Mouse (Mus musculus) CH12.LX (cell line): ENCODE data around the gene Pnpo. TPM values are rescaled to one million over a fixed set of nuclear protein-coding genes. Genes with fewer than 3 reads are reported as not detected.

Source experiments
- DNase-seq: peaks from one replicate; pipeline ENCODE4 v3.0.0-alpha.2; 2013; ENCODE audit errors: extremely low read depth
- H3K27ac ChIP-seq: 2 replicates; pipeline ENCODE4 v1.5.1; 2012; ENCODE audit warnings: low read depth, mild to moderate bottlenecking, control low read depth, moderate library complexity; ENCODE audit not compliant: insufficient read depth
- H3K27me3 ChIP-seq: replicated peaks from 2 replicates; pipeline ENCODE3; 2012; ENCODE audit warnings: inconsistent platforms
- H3K36me3 ChIP-seq, 2 experiments: replicated peaks in 1 of 2; 2 replicates each; pipeline versions ENCODE3 to v1.6.1; 2012; ENCODE audit warnings: inconsistent platforms in 1 of 2, low read length in 1 of 2, mild to moderate bottlenecking in 1 of 2, mixed read lengths in 1 of 2, moderate library complexity in 1 of 2; ENCODE audit not compliant: control insufficient read depth in 1 of 2, insufficient read depth in 1 of 2
- H3K4me1 ChIP-seq, 2 experiments: 2 replicates each; pipeline ENCODE4 v1.6.1; 2012; ENCODE audit warnings: inconsistent platforms in 1 of 2, moderate library complexity in 1 of 2; ENCODE audit not compliant: insufficient read depth in 2 of 2, control insufficient read depth in 1 of 2
- H3K4me2 ChIP-seq: 2 replicates; pipeline ENCODE4 v1.6.1; 2012; ENCODE audit warnings: low read depth, mild to moderate bottlenecking, control low read depth; ENCODE audit not compliant: poor library complexity, insufficient read depth, severe bottlenecking
- H3K4me3 ChIP-seq, 3 experiments: fragments of 150-350 bp in 1 of 3; sonication (generic) in 1 of 3; replicated peaks in 1 of 3; 2 replicates each; pipeline versions ENCODE3 to v1.5.1; 2011 to 2012; ENCODE audit warnings: low read depth in 2 of 3, low read length in 2 of 3, mild to moderate bottlenecking in 2 of 3, moderate library complexity in 2 of 3, control low read depth in 1 of 3, improper control_type of control experiment in 1 of 3, inconsistent platforms in 1 of 3, mixed read lengths in 1 of 3; ENCODE audit not compliant: poor library complexity in 1 of 3
- H3K79me2 ChIP-seq: replicated peaks from 2 replicates; pipeline ENCODE4 v1.6.1; 2012; ENCODE audit warnings: mild to moderate bottlenecking, moderate library complexity; ENCODE audit not compliant: control insufficient read depth, poor library complexity, insufficient read depth, severe bottlenecking; ENCODE audit errors: extremely low read depth
- H3K9ac ChIP-seq: 2 replicates; pipeline ENCODE4 v1.6.1; 2012; ENCODE audit warnings: low read depth, mild to moderate bottlenecking, control low read depth, moderate library complexity; ENCODE audit not compliant: insufficient read depth
- H3K9me3 ChIP-seq: replicated peaks from 2 replicates; pipeline ENCODE3; 2012; ENCODE audit warnings: low read length, inconsistent platforms, mixed read lengths
- CHD1 ChIP-seq: IDR thresholded peaks from 2 replicates; pipeline ENCODE4 v1.6.1; 2012; ENCODE audit warnings: low read depth, low read length, improper control_type of control experiment, inconsistent platforms
- CTCF ChIP-seq, 2 experiments: IDR thresholded peaks in 1 of 2; conservative IDR thresholded peaks in 1 of 2; 2 replicates each; pipeline ENCODE4 v1.5.1; 2011 to 2012; ENCODE audit warnings: low read depth in 2 of 2, low read length in 2 of 2, improper control_type of control experiment in 1 of 2, inconsistent platforms in 1 of 2, mild to moderate bottlenecking in 1 of 2, moderate library complexity in 1 of 2
- ETS1 ChIP-seq: conservative IDR thresholded peaks from 2 replicates; pipeline ENCODE4 v1.6.1; 2012; ENCODE audit warnings: low read depth, mild to moderate bottlenecking, inconsistent platforms, low read length, improper control_type of control experiment, moderate library complexity
- HCFC1 ChIP-seq: IDR thresholded peaks from 2 replicates; pipeline ENCODE4 v1.6.1; 2012; ENCODE audit warnings: low read depth, mild to moderate bottlenecking, inconsistent platforms, low read length, improper control_type of control experiment
- IRF4 ChIP-seq: IDR thresholded peaks from 2 replicates; pipeline ENCODE4 v1.6.1; 2014; ENCODE audit warnings: low read depth, mild to moderate bottlenecking, inconsistent platforms, low read length, improper control_type of control experiment
- JUND ChIP-seq: conservative IDR thresholded peaks from 2 replicates; pipeline ENCODE4 v1.6.1; 2011; ENCODE audit warnings: low read depth, low read length, improper control_type of control experiment
- KAT2A ChIP-seq: IDR thresholded peaks from 2 replicates; pipeline ENCODE4 v1.6.1; 2012; ENCODE audit warnings: low read length, improper control_type of control experiment, inconsistent platforms; ENCODE audit not compliant: insufficient replicate concordance
- MAZ ChIP-seq: IDR thresholded peaks from 2 replicates; pipeline ENCODE4 v1.6.1; 2012; ENCODE audit warnings: low read depth, mild to moderate bottlenecking, inconsistent platforms, low read length, improper control_type of control experiment, moderate library complexity
- PAX5 ChIP-seq: IDR thresholded peaks from 2 replicates; pipeline ENCODE4 v1.6.1; 2012; ENCODE audit warnings: low read length, inconsistent platforms, mixed read lengths
- RAD21 ChIP-seq: IDR thresholded peaks from 2 replicates; pipeline ENCODE4 v1.6.1; 2011; ENCODE audit warnings: low read depth, mild to moderate bottlenecking, low read length, improper control_type of control experiment, moderate library complexity
- SMC3 ChIP-seq: IDR thresholded peaks from 2 replicates; pipeline ENCODE4 v1.6.1; 2011; ENCODE audit warnings: low read depth, low read length, improper control_type of control experiment
- USF1 ChIP-seq: IDR thresholded peaks from 2 replicates; pipeline ENCODE4 v1.6.1; 2014; ENCODE audit warnings: low read depth, mild to moderate bottlenecking, inconsistent platforms, low read length, improper control_type of control experiment
- USF2 ChIP-seq: conservative IDR thresholded peaks from 2 replicates; pipeline ENCODE4 v1.6.1; 2011; ENCODE audit warnings: low read depth, low read length, improper control_type of control experiment
- ZKSCAN1 ChIP-seq: IDR thresholded peaks from 2 replicates; pipeline ENCODE4 v1.6.1; 2012; ENCODE audit warnings: low read depth, inconsistent platforms, low read length, improper control_type of control experiment, borderline replicate concordance
- dilution Hi-C: fragments of 300-500 bp; cut with MboI; formaldehyde crosslinking; loops from 2 replicates; pipeline ENCODE4 v1.14.3; 2020; ENCODE audit warnings: low sequenced_read_pairs; ENCODE audit not compliant: extremely low pct_unique_long_range_greater_than_20kb, extremely low pct_ligation_motif_present
- in situ Hi-C: fragments of 300-500 bp; cut with MboI; formaldehyde crosslinking; loops from 3 replicates; pipeline ENCODE4 v1.14.3; 2019; ENCODE audit warnings: low sequenced_read_pairs, low pct_ligation_motif_present, low pct_unique_long_range_greater_than_20kb, mixed read lengths
- polyA plus RNA-seq: library from polyadenylated mRNA; unstranded; fragments of >175 nt; gene quantifications from 2 replicates; pipeline ENCODE4 v1.2.1, GENCODE M21; 2012; ENCODE audit warnings: low read depth; ENCODE audit not compliant: insufficient read length
- total RNA-seq, 2 experiments: library from RNA; depleted of rRNA; stranded (reverse); fragments of 300-350 nt in 1 of 2; fragments of >200 nt in 1 of 2; gene quantifications; 2 replicates each; pipeline ENCODE4 v1.2.3; 2012 to 2014

The Pnpo gene
- total and polyA plus RNA-seq, 3 experiments, result 36.3 to 54.3 (median 38.5) TPM

DNA sequence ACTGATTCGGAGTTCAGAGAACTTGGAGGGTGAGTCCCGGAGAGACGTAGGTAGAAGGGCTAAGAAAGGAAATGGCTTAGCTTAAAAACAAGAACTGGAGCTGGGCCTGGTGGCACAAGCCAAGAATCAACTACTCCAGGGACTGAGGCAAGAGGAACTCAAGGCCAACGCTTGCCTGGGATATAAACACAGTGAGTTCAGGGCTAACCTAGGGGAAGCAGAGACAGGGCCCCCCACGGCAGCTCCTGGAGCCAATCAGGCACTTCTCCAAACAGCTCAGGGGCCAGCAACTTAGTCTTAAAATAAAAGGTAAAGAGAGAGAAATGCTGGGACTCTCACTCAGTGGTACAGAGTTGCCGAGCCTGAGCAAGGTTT lies 5.4 kb downstream of the Pnpo start:
- no peaks in the 10 kb centered on the region for H3K27me3 ChIP-seq
- H3K36me3 ChIP-seq, result peaks cover 16 to 54% of the 10 kb centered on the region in 2 experiments
- H3K79me2 ChIP-seq, result no peaks in the 10 kb centered on the region
- H3K27ac ChIP-seq, result no peak overlapping the region
- H3K9ac ChIP-seq, result no peak overlapping the region
- peaks cover 0 to 43% of the 10 kb centered on the region in 2 experiments; a peak in 3 of 4 replicates for H3K4me1 ChIP-seq
- DNase-seq, result no peak
- TF ChIP-seq CTCF (conservative IDR thresholded peaks at IDR 0.05 in 1 of 2, IDR thresholded peaks at IDR 0.05 in 1 of 2; ENCODE audit: low read depth in 2 of 2, low read length in 2 of 2) (no peak), ETS1 (no peak), USF1 (no peak), JUND (no peak), MAZ (no peak), HCFC1 (no peak), PAX5 (no peak), USF2 (no peak), KAT2A (no peak), ZKSCAN1 (no peak)
- dilution Hi-C loops, result no loop called here
- in situ Hi-C loops, result no loop called here
- H3K4me2 ChIP-seq, result no peak overlapping the region
- no peaks in the 10 kb centered on the region for H3K9me3 ChIP-seq
- H3K4me3 ChIP-seq, result no peak overlapping the region

DNA sequence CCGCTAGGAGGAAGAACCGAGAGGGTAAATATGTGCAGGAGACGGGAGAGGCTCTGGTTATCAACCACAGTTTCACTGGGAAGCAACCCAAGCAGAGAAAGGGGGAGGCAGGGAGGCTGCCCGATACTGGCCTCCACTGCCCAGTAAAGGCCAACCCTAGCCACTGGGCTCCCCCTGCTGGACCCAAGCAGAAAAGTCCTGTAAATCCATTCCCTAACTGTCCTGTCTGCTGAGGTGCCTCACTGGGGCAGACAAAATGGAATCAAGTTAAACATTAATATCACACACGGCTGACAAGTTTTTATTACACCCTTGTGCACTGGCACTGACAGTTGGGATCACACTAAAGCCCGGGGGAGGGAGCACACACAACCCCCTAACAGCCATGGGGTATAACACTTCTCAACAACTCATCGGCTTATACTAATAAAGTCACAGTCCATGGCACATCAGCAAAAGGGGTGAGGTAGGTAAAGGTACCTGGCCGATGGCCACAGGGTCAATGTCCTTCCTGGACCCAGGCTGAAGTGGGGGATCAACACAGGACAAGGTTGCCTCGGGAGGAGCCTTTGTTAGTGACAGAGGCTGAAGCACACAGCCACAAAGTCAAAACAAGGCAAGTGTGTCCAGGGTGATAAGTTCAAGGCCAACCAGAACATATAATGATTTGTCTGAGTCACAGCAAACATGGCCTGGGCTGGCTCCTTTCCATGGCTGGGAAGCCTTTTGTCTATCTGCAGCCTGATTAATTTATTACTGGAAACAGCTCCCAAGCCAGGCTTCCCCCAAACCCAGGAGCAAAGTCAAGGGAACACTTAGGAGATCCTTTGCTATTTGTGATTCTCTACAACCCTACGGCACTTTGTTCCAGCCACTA lies 6.0 kb downstream of the Pnpo start:
- Histone ChIP-seq H3K4me1 (peaks cover 0 to 37% of the 10 kb centered on the region in 2 experiments; a peak in 3 of 4 replicates), H3K9me3 (no peaks in the 10 kb centered on the region), H3K4me3 (no peak overlapping the region), H3K27me3 (no peaks in the 10 kb centered on the region), H3K9ac (no peak overlapping the region), H3K79me2 (no peaks in the 10 kb centered on the region), H3K36me3 (peaks cover 16 to 54% of the 10 kb centered on the region in 2 experiments), H3K27ac (no peak overlapping the region), H3K4me2 (no peak overlapping the region)
- DNase-seq, result no peak
- peak; percentile 42 to 81; a peak in 3 of 4 replicates for TF ChIP-seq CTCF (conservative IDR thresholded peaks at IDR 0.05 in 1 of 2, IDR thresholded peaks at IDR 0.05 in 1 of 2; ENCODE audit: low read depth in 2 of 2, low read length in 2 of 2)
- TF ChIP-seq IRF4, result no peak
- peak; percentile 73 for TF ChIP-seq SMC3
- peak; percentile 56 for TF ChIP-seq RAD21
- TF ChIP-seq CHD1, result no peak
- dilution Hi-C loops, result no loop called here
- in situ Hi-C loops, result no loop called here
